Mouse (Mus musculus): ENCODE data around the gene Gm16506.
"Not testable (repeated sequence)": the region's sequence is repeated elsewhere in the genome, so short reads cannot be mapped to it uniquely, and the experiment has no call there.

Gm16506 gene

GRCm38 (mm10) chr14:43727385-43727784 lies at the start of gene Gm16506:
Gene Gm16506, minus strand, starts transcription at chr14:43727485.
- not testable (repeated sequence) for DNase-seq (ENCODE audit: low read depth, low spot score)

DNA sequence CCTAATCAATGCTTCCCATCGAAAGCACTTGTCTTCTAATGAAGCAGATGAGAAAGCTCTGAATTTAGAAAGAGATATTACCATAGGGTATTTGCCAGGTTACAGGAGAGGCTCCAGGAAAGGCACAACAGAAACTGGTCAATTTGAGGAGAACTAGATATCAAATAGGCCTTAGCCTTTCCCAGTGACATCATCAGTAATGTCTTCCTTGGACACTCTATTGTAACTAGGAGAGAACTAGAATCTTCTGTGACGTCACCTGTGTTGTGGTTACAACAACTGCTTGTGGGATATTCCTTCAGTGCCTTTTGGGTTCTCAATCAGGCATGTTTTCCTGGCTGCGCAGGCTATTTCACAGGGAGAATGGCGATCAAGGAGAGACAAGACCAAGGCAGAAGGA lies 20.3 kb upstream of the Gm16506 start, which contains the start of gene Gm6526:
Gene Gm6526, plus strand, starts transcription at position 301 of the 400 bp plus-strand sequence.
- DNase-seq (ENCODE audit: low read depth, low spot score), result not testable (repeated sequence)

GRCm38 (mm10) chr14:43697621-43698020 lies 29.7 kb downstream of the Gm16506 start, which contains the start of gene Gm7324:
Gene Gm7324, plus strand, starts transcription at chr14:43697828.
- not testable (repeated sequence) for DNase-seq (ENCODE audit: low read depth, low spot score)

- not testable (repeated sequence) for DNase-seq (ENCODE audit: low read depth, low spot score)
These were observed 50.2 kb downstream of the Gm16506 start, which contains the start of gene Gm8165 for GRCm38 (mm10) chr14:43677099-43677498. Gene Gm8165, minus strand, starts transcription at chr14:43677199.
